Mouse (Mus musculus) limb, embryonic 12.5 days (tissue): ENCODE results near the gene Etv5. TPM values are rescaled to one million over a fixed set of nuclear protein-coding genes. Genes with fewer than 3 reads are reported as not detected.

ENCODE experiments used
- ATAC-seq: fragments of 200-750 bp; cut with Nextera tagmentation; 2 replicates; pipeline ENCODE4 v1.8.0; 2017; ENCODE audit warnings: low read depth, moderate TSS enrichment; ENCODE audit not compliant: insufficient number of reproducible peaks, insufficient read depth, low FRiP score, low TSS enrichment
- H3K27ac ChIP-seq: fragments of 300-500 bp; sonication (generic); 2 replicates; pipeline ENCODE4 v1.5.1; 2016; ENCODE audit warnings: mild to moderate bottlenecking, moderate library complexity
- H3K27me3 ChIP-seq: fragments of 300-500 bp; sonication (generic); 2 replicates; pipeline ENCODE4 v1.6.1; 2016; ENCODE audit warnings: mild to moderate bottlenecking, moderate library complexity
- H3K36me3 ChIP-seq: fragments of 300-500 bp; sonication (generic); 2 replicates; pipeline ENCODE4 v1.6.1; 2016; ENCODE audit warnings: mild to moderate bottlenecking, moderate library complexity
- H3K4me1 ChIP-seq: fragments of 300-500 bp; sonication (generic); replicated peaks from 2 replicates; pipeline ENCODE4 v1.6.1; 2016
- H3K4me2 ChIP-seq: fragments of 300-500 bp; sonication (generic); 2 replicates; pipeline ENCODE4 v1.6.1; 2016; ENCODE audit warnings: mild to moderate bottlenecking, moderate library complexity
- H3K4me3 ChIP-seq: fragments of 300-500 bp; sonication (generic); replicated peaks from 2 replicates; pipeline ENCODE4 v1.5.1; 2016; ENCODE audit warnings: mild to moderate bottlenecking
- H3K9ac ChIP-seq: fragments of 300-500 bp; sonication (generic); replicated peaks from 2 replicates; pipeline ENCODE4 v1.6.1; 2016; ENCODE audit warnings: mild to moderate bottlenecking, moderate library complexity
- H3K9me3 ChIP-seq: fragments of 300-500 bp; sonication (generic); 2 replicates; pipeline ENCODE4 v1.6.1; 2016; ENCODE audit warnings: mild to moderate bottlenecking, moderate library complexity
- WGBS: fragments of 180-500 bp; shearing (Covaris S2); methylation state at CpG from one replicate; pipeline ENCODE4 v1.1.7; 2016; 5-methylcytosine and 5-hydroxymethylcytosine counted together
- polyA plus RNA-seq: library from polyadenylated mRNA; unstranded; fragments of >200 nt; fragmentation: Nextera tagmentation; extraction: Ambion mirVana; gene quantifications from 2 replicates; pipeline ENCODE4 v1.2.1, GENCODE M21; 2016

Etv5 gene
- polyA plus RNA-seq, 1 experiment from 2014 or later = 37.6 TPM

DNA sequence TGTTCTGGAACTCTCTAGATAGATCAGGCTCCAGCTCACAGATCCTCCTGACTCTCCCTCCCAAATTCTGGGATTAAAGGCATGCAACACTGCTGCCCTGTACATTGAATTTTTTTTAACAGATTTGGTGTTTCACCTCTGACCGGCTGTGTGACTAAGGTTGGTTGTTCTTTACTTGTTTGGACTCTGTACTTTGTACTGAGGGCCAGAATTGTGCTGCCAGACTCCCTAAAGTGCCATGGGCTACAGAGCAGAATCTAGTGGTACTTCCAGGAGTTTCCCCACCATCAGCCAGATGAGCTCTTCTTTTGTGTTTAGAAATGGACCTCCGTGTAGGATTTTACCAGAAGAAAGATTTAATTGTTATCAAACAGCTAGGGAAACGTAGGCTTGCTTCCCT, 103.7 kb downstream of the Etv5 start:
- WGBS = 73% methylated on average over 3 of the region's 3 CpGs
- Histone ChIP-seq H3K36me3 (no peaks in the 10 kb centered on the region), H3K9me3 (peaks cover 12% of the 10 kb centered on the region; the same call in 1 of the 2 replicates), H3K27ac (no peak overlapping the region), H3K27me3 (no peaks in the 10 kb centered on the region), H3K4me3 (no peak overlapping the region), H3K4me1 (no peaks in the 10 kb centered on the region; the same call in 1 of the 2 replicates), H3K4me2 (no peak overlapping the region), H3K9ac (no peak overlapping the region)
- no peak for ATAC-seq

Other genes starting within 250 kb of the Etv5 start
- 462 and 474 TPM in 2 replicates for gene Tra2b, start 173.7 kb downstream of the Etv5 start, polyA plus RNA-seq
- gene Dgkg, start 217.5 kb upstream of the Etv5 start, polyA plus RNA-seq = 0.09 and 0.30 TPM in 2 replicates